Mouse (Mus musculus): ENCODE data around the gene Bag1. TPM values are rescaled to one million over a fixed set of nuclear protein-coding genes. Genes with fewer than 3 reads are reported as not detected.

Bag1 gene
- polyA plus RNA-seq, 1 experiment from 2014 or later, result 191 TPM

- H3K9me3 ChIP-seq (ENCODE audit: control insufficient read depth, low read length), result no peaks in the 10 kb centered on the region
- 0 out of 2 replicates have a peak, but pooled peaks cover 1% of the 10 kb centered on the region for H3K36me3 ChIP-seq (ENCODE audit: control insufficient read depth, insufficient read depth, low read length)
- WGBS, result 26% methylated on average over 13 of the region's 13 CpGs
- H3K27ac ChIP-seq (ENCODE audit: low read depth, low read length), result no peak overlapping the region
- peak overlapping the region; percentile 96 for H3K4me3 ChIP-seq (ENCODE audit: low read length)
- peak overlapping the region; percentile 91; the same call in 1 of the 2 replicates for H3K9ac ChIP-seq (ENCODE audit: low read depth, low read length)
- no peak for ATAC-seq
- H3K27me3 ChIP-seq (replicated peaks; ENCODE audit: control insufficient read depth, insufficient read depth, low read length), result no peaks in the 10 kb centered on the region
- H3K4me2 ChIP-seq (ENCODE audit: low read length), result peak overlapping the region; percentile 78
- H3K4me1 ChIP-seq (ENCODE audit: control insufficient read depth, insufficient read depth, low read depth, low read length), result peaks cover 17% of the 10 kb centered on the region
Measured at GRCm38 (mm10) chr4:40971744-40972143, 23.6 kb upstream of the Bag1 start.

GRCm38 (mm10) chr4:40970842-40971701 lies 23.0 kb upstream of the Bag1 start, which contains the start of gene Nfx1:
TSS of gene Nfx1 (plus strand) at chr4:40970906.
- no peaks in the 10 kb centered on the region for H3K27me3 ChIP-seq (replicated peaks; ENCODE audit: control insufficient read depth, insufficient read depth, low read length)
- peaks cover 6% of the 10 kb centered on the region; the same call in 1 of the 2 replicates for H3K36me3 ChIP-seq (ENCODE audit: control insufficient read depth, insufficient read depth, low read length)
- H3K4me3 ChIP-seq (ENCODE audit: low read length), result peak within 1 kb of the TSS; percentile 96
- WGBS, result under 1% methylated on average over 68 of the region's 85 CpGs
- H3K4me2 ChIP-seq (ENCODE audit: low read length), result peak within 1 kb of the TSS; percentile 80
- H3K27ac ChIP-seq (ENCODE audit: low read depth, low read length), result peak within 1 kb of the TSS; percentile 93
- peaks cover 17% of the 10 kb centered on the region for H3K4me1 ChIP-seq (ENCODE audit: control insufficient read depth, insufficient read depth, low read depth, low read length)
- H3K9ac ChIP-seq (ENCODE audit: low read depth, low read length), result peak within 1 kb of the TSS; percentile 91
- no peaks in the 10 kb centered on the region for H3K9me3 ChIP-seq (ENCODE audit: control insufficient read depth, low read length)
- peak; percentile 97 for ATAC-seq

- Histone ChIP-seq H3K36me3 (ENCODE audit: control insufficient read depth, insufficient read depth, low read length) (peaks cover 11% of the 10 kb centered on the region; the same call in 1 of the 2 replicates), H3K4me3 (ENCODE audit: low read length) (peak overlapping the region; percentile 96), H3K4me2 (ENCODE audit: low read length) (peak overlapping the region; percentile 80), H3K9me3 (ENCODE audit: control insufficient read depth, low read length) (no peaks in the 10 kb centered on the region), H3K27me3 (replicated peaks; ENCODE audit: control insufficient read depth, insufficient read depth, low read length) (no peaks in the 10 kb centered on the region), H3K4me1 (ENCODE audit: control insufficient read depth, insufficient read depth, low read depth, low read length) (peaks cover 17% of the 10 kb centered on the region), H3K27ac (ENCODE audit: low read depth, low read length) (peak overlapping the region; percentile 93), H3K9ac (ENCODE audit: low read depth, low read length) (peak overlapping the region; percentile 91)
- WGBS, result 0% methylated on average over 15 of the region's 16 CpGs
- ATAC-seq, result no peak; the same call in 1 of the 2 replicates
Measured at GRCm38 (mm10) chr4:40970592-40970841, 22.4 kb upstream of the Bag1 start.

GRCm38 (mm10) chr4:40969781-40970591 lies 21.9 kb upstream of the Bag1 start:
- Histone ChIP-seq H3K4me2 (ENCODE audit: low read length) (peak overlapping the region; percentile 80), H3K9me3 (ENCODE audit: control insufficient read depth, low read length) (no peaks in the 10 kb centered on the region), H3K27me3 (replicated peaks; ENCODE audit: control insufficient read depth, insufficient read depth, low read length) (no peaks in the 10 kb centered on the region), H3K4me1 (ENCODE audit: control insufficient read depth, insufficient read depth, low read depth, low read length) (peaks cover 17% of the 10 kb centered on the region), H3K27ac (ENCODE audit: low read depth, low read length) (peak overlapping the region; percentile 93), H3K4me3 (ENCODE audit: low read length) (peak overlapping the region; percentile 96), H3K9ac (ENCODE audit: low read depth, low read length) (peak overlapping the region; percentile 91), H3K36me3 (ENCODE audit: control insufficient read depth, insufficient read depth, low read length) (peaks cover 13% of the 10 kb centered on the region; the same call in 1 of the 2 replicates)
- peak; percentile 22; the same call in 1 of the 2 replicates for ATAC-seq
- WGBS, result 14% methylated on average over 9 of the region's 13 CpGs

GRCm38 (mm10) chr4:40969161-40969560 lies 21.1 kb upstream of the Bag1 start:
- 80% methylated on average over 4 of the region's 4 CpGs for WGBS
- peaks cover 15% of the 10 kb centered on the region; the same call in 1 of the 2 replicates for H3K36me3 ChIP-seq (ENCODE audit: control insufficient read depth, insufficient read depth, low read length)
- no peak for ATAC-seq
- H3K4me2 ChIP-seq (ENCODE audit: low read length), result no peak overlapping the region
- H3K27ac ChIP-seq (ENCODE audit: low read depth, low read length), result no peak overlapping the region
- H3K4me3 ChIP-seq (ENCODE audit: low read length), result no peak overlapping the region
- no peaks in the 10 kb centered on the region for H3K27me3 ChIP-seq (replicated peaks; ENCODE audit: control insufficient read depth, insufficient read depth, low read length)
- H3K9ac ChIP-seq (ENCODE audit: low read depth, low read length), result no peak overlapping the region
- H3K9me3 ChIP-seq (ENCODE audit: control insufficient read depth, low read length), result no peaks in the 10 kb centered on the region
- peaks cover 17% of the 10 kb centered on the region for H3K4me1 ChIP-seq (ENCODE audit: control insufficient read depth, insufficient read depth, low read depth, low read length)

GRCm38 (mm10) chr4:40963536-40963935 lies 15.4 kb upstream of the Bag1 start:
- Histone ChIP-seq H3K4me2 (ENCODE audit: low read length) (no peak overlapping the region), H3K27ac (ENCODE audit: low read depth, low read length) (no peak overlapping the region), H3K9ac (ENCODE audit: low read depth, low read length) (no peak overlapping the region), H3K27me3 (replicated peaks; ENCODE audit: control insufficient read depth, insufficient read depth, low read length) (no peaks in the 10 kb centered on the region), H3K9me3 (ENCODE audit: control insufficient read depth, low read length) (no peaks in the 10 kb centered on the region), H3K36me3 (ENCODE audit: control insufficient read depth, insufficient read depth, low read length) (peaks cover 48% of the 10 kb centered on the region), H3K4me3 (ENCODE audit: low read length) (no peak overlapping the region), H3K4me1 (ENCODE audit: control insufficient read depth, insufficient read depth, low read depth, low read length) (no peaks in the 10 kb centered on the region)
- 91% methylated on average over 3 of the region's 3 CpGs for WGBS
- no peak for ATAC-seq

- H3K27ac ChIP-seq (ENCODE audit: low read depth, low read length), result no peak overlapping the region
- no peak overlapping the region for H3K4me3 ChIP-seq (ENCODE audit: low read length)
- no peaks in the 10 kb centered on the region for H3K27me3 ChIP-seq (replicated peaks; ENCODE audit: control insufficient read depth, insufficient read depth, low read length)
- H3K9me3 ChIP-seq (ENCODE audit: control insufficient read depth, low read length), result no peaks in the 10 kb centered on the region
- H3K9ac ChIP-seq (ENCODE audit: low read depth, low read length), result no peak overlapping the region
- H3K4me1 ChIP-seq (ENCODE audit: control insufficient read depth, insufficient read depth, low read depth, low read length), result no peaks in the 10 kb centered on the region
- peaks cover 44% of the 10 kb centered on the region for H3K36me3 ChIP-seq (ENCODE audit: control insufficient read depth, insufficient read depth, low read length)
- no peak for ATAC-seq
- WGBS, result 95% methylated on average over 6 of the region's 6 CpGs
- H3K4me2 ChIP-seq (ENCODE audit: low read length), result no peak overlapping the region
Measured at GRCm38 (mm10) chr4:40955942-40956341, 7.8 kb upstream of the Bag1 start.

GRCm38 (mm10) chr4:40953521-40953920 lies 5.4 kb upstream of the Bag1 start:
- WGBS, result 95% methylated on average over 1 of the region's 1 CpGs
- no peak overlapping the region for H3K4me2 ChIP-seq (ENCODE audit: low read length)
- no peak overlapping the region for H3K9ac ChIP-seq (ENCODE audit: low read depth, low read length)
- no peak overlapping the region for H3K27ac ChIP-seq (ENCODE audit: low read depth, low read length)
- H3K4me3 ChIP-seq (ENCODE audit: low read length), result no peak overlapping the region
- ATAC-seq, result no peak
- H3K4me1 ChIP-seq (ENCODE audit: control insufficient read depth, insufficient read depth, low read depth, low read length), result peaks cover 9% of the 10 kb centered on the region
- no peaks in the 10 kb centered on the region for H3K9me3 ChIP-seq (ENCODE audit: control insufficient read depth, low read length)
- H3K36me3 ChIP-seq (ENCODE audit: control insufficient read depth, insufficient read depth, low read length), result peaks cover 29% of the 10 kb centered on the region
- H3K27me3 ChIP-seq (replicated peaks; ENCODE audit: control insufficient read depth, insufficient read depth, low read length), result no peaks in the 10 kb centered on the region
